Comparison of ENCODE assay signal across 24 mouse cellular contexts in genomic region chr14:98141758-98142157, GRCm38 (mm10). TPM values are rescaled to one million over a fixed set of nuclear protein-coding genes. Genes with fewer than 3 reads are reported as not detected.
DNase-seq lines count a peak whose midpoint lies in the region; ATAC-seq and TF ChIP-seq lines count a peak whose summit lies in the region.
"Had no signal": no experiment of that assay in that cellular context is flagged by ENCODE, and none has a peak within 500 bp of the region (broad histone marks: within the 10 kb centered on the region; RNA-seq: fewer than 3 reads in every experiment).

No protein-coding gene starts in this region.

- no peak for TF ChIP-seq CTCF in brain, embryonic 14.5 days (IDR thresholded peaks at IDR 0.05; ENCODE audit: borderline replicate concordance, extremely low read depth, insufficient read depth, insufficient read length)

- H3K36me3 ChIP-seq in kidney, embryonic 15.5 days = no peaks in the 10 kb centered on the region
- H3K36me3 ChIP-seq: embryonic facial prominence, embryonic 13.5 days; embryonic facial prominence, embryonic 15.5 days had no signal

- no peak overlapping the region for H3K4me2 ChIP-seq in kidney, embryonic 15.5 days
- H3K4me2 ChIP-seq: embryonic facial prominence, embryonic 13.5 days; embryonic facial prominence, embryonic 15.5 days; forebrain, embryonic 13.5 days had no signal

- H3K4me1 ChIP-seq in kidney, embryonic 15.5 days = peaks cover 27% of the 10 kb centered on the region
- H3K4me1 ChIP-seq: embryonic facial prominence, embryonic 13.5 days; embryonic facial prominence, embryonic 15.5 days had no signal

- no peak for ATAC-seq in kidney, embryonic 15.5 days (replicated peaks; ENCODE audit: low FRiP score)
- ATAC-seq: activated CD4-positive, CD25-positive, alpha-beta regulatory T cell, adult 4 months; forebrain, embryonic 13.5 days; forebrain, postnatal 0 days; Patski had no signal

- TF ChIP-seq POLR2A in brain, embryonic 14.5 days (IDR thresholded peaks at IDR 0.05; ENCODE audit: borderline replicate concordance, extremely low read depth, insufficient read depth, insufficient read length, poor library complexity, severe bottlenecking) = no peak

- no peak overlapping the region for H3K9ac ChIP-seq in kidney, embryonic 15.5 days
- H3K9ac ChIP-seq: embryonic facial prominence, embryonic 13.5 days; embryonic facial prominence, embryonic 15.5 days; forebrain, embryonic 13.5 days; forebrain, postnatal 0 days had no signal

- H3K27me3 ChIP-seq in kidney, embryonic 15.5 days = no peaks in the 10 kb centered on the region
- H3K27me3 ChIP-seq: embryonic facial prominence, embryonic 13.5 days; embryonic facial prominence, embryonic 15.5 days; forebrain, embryonic 13.5 days had no signal

- peak overlapping the region; percentile 58; the same call in 1 of the 2 replicates for H3K27ac ChIP-seq in kidney, embryonic 15.5 days
- H3K27ac ChIP-seq: embryonic facial prominence, embryonic 13.5 days; embryonic facial prominence, embryonic 15.5 days; forebrain, embryonic 13.5 days had no signal

- H3K9me3 ChIP-seq in kidney, embryonic 15.5 days (replicated peaks) = no peaks in the 10 kb centered on the region
- H3K9me3 ChIP-seq: embryonic facial prominence, embryonic 13.5 days; embryonic facial prominence, embryonic 15.5 days; forebrain, embryonic 13.5 days had no signal

- 57% methylated on average over 2 of the region's 2 CpGs for WGBS in kidney, embryonic 15.5 days

- no peak for DNase-seq in kidney, postnatal 14 days
- DNase-seq in brain, embryonic 14.5 days (ENCODE audit: low read depth) = peak; percentile 49
- DNase-seq in thymus, postnatal 0 days (ENCODE audit: low spot score) = no peak
- no peak for DNase-seq in gastrocnemius, postnatal 25 days
- DNase-seq: adrenal gland, adult 8-10 months; adrenal gland, postnatal 14 days; adrenal gland, postnatal 36 days; cerebellum, adult 11 months; cerebellum, adult 18-20 months; cerebellum, adult 8-10 months; cerebellum, adult 9-11 months; cerebellum, postnatal 14 days; cerebellum, postnatal 36 days; embryo, embryonic 11 days; forebrain, postnatal 0 days had no signal

- no peak overlapping the region for H3K4me3 ChIP-seq in kidney, embryonic 15.5 days (replicated peaks)
- H3K4me3 ChIP-seq: embryonic facial prominence, embryonic 13.5 days; embryonic facial prominence, embryonic 15.5 days; erythroblast, embryonic 14.5 days; forebrain, embryonic 13.5 days had no signal

RNA-seq across cellular contexts. Expression of gene Dach1, which starts 27.8 kb away (rescaled TPM):
- polyA plus RNA-seq in kidney, embryonic 15.5 days (2015; fragmentation: Nextera tagmentation; extraction: Ambion mirVana) = 18.9 and 22.0 TPM in 2 replicates
- 13.1 and 23.1 TPM in 2 replicates for polyA plus RNA-seq in brain, embryonic 14.5 days (2012; rRNA removed)
- 0.26 and 0.38 TPM in 2 replicates for polyA plus RNA-seq in thymus, postnatal 0 days (2015; fragmentation: Nextera tagmentation; extraction: Ambion mirVana)
- total RNA-seq in gastrocnemius, postnatal 25 days (2021) = 1 to 10 TPM; 1.8 to 2.4 TPM
- total RNA-seq: MEL had no signal
- polyA plus RNA-seq: activated CD4-positive, CD25-positive, alpha-beta regulatory T cell, adult 4 months; C2C12; erythroblast, embryonic 14.5 days had no signal

Comparison
In these comparisons a context has a peak if more than half of its experiments do, and no peak if none do; other contexts are left out.
1. RNA of gene Dach1, which starts 27.8 kb away (polyA plus RNA-seq): 13.1 to 23.1 TPM in brain, embryonic 14.5 days and 18.9 to 22.0 TPM in kidney, embryonic 15.5 days; 0.26 to 0.38 TPM in thymus, postnatal 0 days; every median in the first group is over 10 times any median in the second.